Mouse (Mus musculus) cerebellum, adult (tissue): ENCODE measurements around the gene Nptxr.
"Not testable (repeated sequence)": the region's sequence is repeated elsewhere in the genome, so short reads cannot be mapped to it uniquely, and the experiment has no call there.

ENCODE experiments used
- ATAC-seq: cut with Nextera tagmentation; 2 replicates; pipeline ENCODE4 v1.9.2; 2017; ENCODE audit warnings: mild to moderate bottlenecking, moderate library complexity, mixed read lengths; ENCODE audit not compliant: insufficient number of reproducible peaks, low FRiP score, low TSS enrichment

The Nptxr gene

GRCm38 (mm10) chr15:79823588-79824280 is 19.2 kb upstream of the Nptxr start:
- ATAC-seq, result no peak

DNA sequence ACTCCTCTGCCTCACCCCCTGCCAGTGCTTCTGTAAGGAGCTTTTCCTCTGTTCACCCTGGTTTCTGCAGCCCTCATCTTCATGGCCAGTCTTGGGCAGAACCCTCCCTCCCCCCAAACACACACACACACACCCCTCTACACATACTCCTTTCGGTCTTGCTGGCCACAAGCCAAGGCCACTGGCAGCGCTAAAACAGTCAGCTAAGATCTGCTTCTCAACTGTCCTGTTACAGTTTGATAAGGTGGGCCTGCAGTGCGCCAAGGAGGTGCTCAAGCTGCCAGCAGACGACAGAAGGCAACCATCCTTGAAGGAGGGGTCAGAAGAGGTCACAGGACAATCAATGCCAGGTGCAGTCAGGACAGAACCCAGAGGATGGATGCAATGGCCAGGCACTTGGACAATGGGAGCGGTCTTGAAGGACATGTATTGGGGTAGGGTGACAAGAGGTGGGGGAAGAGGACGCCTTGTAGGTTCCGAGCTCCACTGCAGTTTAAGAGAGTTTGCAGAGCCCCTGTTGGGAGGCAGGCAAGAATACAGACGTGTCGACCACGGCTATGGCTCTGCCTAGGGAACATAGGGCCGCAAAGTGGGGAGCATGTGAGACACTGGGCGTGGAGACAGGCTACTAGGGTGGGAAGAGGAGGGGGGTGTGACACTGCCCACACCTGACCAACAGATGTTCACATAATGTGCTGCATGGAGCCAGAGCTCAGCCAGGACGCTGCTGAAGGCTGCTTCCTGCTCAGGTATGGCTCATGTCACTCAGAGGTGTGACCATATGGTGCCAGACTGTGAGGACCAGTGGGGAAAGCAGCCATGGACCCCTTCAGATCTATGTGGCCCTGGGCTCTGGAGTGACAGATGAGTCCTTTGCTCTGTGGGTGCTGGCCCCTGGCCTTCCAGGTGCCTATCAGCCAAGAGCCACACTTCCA is 18.0 kb upstream of the Nptxr start:
- ATAC-seq, result no peak

GRCm38 (mm10) chr15:79818325-79818724 is 13.8 kb upstream of the Nptxr start:
- ATAC-seq, result no peak

DNA sequence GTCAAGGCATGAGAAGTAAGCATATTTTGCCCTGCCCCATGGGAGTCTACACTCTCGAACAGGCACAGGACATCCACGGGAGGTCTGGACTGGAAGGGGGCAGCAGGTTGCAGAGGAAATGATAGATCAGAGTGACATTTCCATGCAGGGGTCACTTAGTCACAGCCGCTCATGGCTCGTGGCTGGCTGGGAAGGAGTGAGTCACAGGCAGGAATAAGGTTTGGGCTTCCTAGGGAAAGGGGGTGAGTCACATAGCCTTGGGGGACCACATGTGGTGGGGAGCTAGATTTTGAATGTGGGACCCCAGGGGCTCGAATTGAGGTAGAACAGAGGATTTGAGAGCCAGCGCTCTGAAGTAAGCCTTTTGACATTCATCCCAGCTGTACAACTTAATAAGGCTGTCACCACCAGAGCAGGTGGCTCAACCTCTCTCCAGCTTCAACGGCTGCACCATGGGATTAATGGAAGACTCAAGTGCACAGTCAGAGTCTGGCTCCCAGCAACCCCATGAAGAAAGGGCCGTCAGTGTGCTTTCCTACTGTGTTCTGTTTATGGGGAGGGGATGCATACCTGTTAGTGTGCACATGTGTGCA is 9.2 kb upstream of the Nptxr start:
- no peak for ATAC-seq

DNA sequence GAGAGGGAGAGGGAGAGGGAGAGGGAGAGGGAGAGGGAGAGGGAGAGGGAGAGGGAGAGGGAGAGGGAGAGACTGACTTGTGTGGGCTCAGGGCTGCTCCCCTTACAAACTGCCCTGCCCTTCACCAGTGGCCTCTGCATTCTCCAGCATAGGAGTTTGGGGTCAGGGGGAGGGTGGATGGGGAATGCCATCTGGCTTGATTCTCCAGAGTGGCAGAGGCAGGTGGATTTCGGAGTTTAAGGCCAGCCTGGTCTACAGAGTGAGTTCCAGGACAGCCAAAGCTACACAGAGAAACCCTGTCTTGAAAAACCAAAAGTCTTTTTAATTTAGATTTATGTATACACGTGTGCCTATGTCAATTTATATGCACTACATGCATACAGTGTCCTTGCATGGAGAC is 8.3 kb upstream of the Nptxr start:
- not testable (repeated sequence) for ATAC-seq

GRCm38 (mm10) chr15:79810997-79811396 is 6.4 kb upstream of the Nptxr start:
- ATAC-seq, result no peak

- peak; percentile 69 for ATAC-seq
These were observed 5.5 kb upstream of the Nptxr start for GRCm38 (mm10) chr15:79810061-79810460.

DNA sequence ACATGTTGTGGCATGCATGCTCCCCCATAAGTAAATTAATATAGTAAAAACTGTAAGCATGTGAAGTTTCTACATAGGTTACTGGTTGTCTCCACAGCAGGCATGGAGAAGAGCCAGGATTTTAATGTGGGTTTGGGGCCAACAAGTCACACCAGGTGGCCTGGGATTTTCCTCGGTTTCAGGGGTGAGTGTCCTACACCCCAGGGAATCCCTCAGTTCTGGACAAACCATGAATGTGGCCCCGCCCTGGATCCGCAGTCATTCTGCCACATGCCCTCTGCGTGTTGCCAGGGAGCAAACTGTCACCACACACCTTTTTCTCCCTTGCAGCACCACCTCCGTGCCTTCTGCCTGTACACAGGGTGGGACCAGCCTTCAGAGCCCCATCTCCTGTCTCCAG is 4.1 kb upstream of the Nptxr start:
- ATAC-seq, result no peak

DNA sequence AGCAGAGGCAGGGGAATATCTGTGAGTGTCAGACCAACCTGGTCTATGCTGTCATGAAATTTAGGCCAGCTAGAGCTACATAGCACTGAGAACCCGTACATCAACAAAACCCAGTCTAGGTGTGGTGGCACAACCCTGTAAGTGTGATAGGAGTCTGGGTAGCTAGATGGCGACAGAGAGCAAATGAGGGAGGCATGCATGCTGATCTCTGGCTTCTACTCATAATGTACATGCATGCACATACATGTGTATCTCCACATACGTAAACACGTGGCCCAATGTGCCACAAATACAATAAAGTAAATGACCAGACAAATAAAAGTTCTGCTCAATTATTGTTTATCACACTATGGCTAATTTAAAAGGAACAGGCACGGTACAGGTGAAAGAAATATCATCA is 3.5 kb upstream of the Nptxr start:
- ATAC-seq, result no peak

DNA sequence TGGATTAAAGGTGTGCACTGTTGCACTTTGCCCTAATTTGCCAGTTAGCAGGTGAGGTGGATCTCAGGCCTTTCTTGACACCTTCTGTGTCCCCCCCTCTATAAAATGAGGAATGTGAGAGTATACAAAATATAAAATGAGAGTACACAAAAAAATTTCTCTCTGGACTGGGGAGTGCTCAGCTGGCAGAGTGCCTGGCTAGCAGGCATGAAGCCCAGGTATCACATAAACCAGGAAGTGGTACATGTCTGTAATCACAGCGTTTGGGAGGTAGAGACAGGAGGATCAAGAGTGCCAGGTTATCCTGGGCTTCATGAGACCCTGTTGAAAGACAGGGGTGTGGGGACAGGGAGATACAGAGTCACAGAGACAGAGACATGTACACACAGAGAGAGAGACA is 2.5 kb upstream of the Nptxr start:
- ATAC-seq, result no peak

DNA sequence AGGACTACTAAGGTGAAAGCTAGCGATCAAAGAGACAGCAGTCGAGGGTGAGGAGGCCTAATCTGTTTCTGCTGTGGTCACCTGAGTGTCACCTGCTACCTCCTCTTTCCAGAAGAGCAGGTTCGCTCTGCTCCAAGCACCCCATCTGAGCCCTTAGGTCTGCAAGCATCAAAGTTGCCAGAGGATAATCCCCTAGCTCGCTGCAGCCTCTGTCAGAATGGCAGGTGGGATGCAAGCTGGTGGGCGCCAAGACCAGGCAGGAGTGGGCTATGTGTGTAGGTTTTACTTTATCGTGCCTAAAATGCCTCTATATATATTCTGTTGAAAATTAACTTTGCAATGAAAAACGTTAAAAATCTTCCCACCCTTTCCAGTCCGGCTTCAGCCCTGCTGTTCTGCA is 680 bp upstream of the Nptxr start:
- no peak for ATAC-seq

- ATAC-seq, result peak; percentile 11; the same call in 1 of the 2 replicates
These were observed 824 bp downstream of the Nptxr start for GRCm38 (mm10) chr15:79803533-79804351.

DNA sequence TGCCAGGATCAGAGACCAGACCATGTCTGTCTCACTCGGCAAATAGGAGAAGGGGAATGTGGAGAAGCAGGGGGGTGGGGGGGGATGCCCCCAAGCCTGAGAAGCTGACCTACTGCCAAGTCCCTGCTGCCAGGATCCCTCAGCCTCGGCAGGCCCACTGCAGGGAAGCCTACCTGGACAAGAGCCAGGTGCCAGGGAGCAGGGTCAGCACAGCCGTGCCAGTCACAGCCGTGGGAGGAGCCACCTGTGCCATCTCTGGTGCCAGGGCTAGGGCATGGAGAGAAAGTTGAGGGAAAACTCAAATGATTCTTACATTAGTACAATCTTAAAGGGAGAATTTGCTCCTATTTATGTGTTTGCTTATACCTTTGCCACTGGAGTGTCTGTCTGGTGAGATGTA is 2.3 kb downstream of the Nptxr start:
- no peak for ATAC-seq

GRCm38 (mm10) chr15:79801646-79802045 is 2.9 kb downstream of the Nptxr start:
- ATAC-seq, result no peak

DNA sequence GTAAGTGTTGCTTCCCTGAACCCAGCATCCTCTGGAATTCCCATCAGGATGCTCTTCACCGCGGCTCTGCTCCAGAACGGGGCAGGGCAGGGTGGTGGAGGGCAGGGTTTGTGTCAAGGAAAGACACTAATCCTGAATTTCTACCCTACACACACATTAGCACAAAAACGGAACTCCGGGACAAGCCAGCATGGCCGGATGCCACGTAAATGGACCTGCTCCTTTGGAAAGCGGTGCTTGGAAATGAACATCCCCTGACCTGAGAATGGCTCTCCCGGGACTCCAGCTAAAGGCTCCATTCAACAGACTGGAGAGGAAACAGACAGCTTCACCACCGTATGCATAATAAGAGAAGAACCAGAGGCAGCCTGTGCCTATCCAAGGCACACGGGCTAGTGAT is 3.9 kb downstream of the Nptxr start:
- ATAC-seq, result no peak

- no peak for ATAC-seq
These were observed 6.0 kb downstream of the Nptxr start for GRCm38 (mm10) chr15:79798591-79798990.

- peak; percentile 23; the same call in 1 of the 2 replicates for ATAC-seq
These were observed 6.9 kb downstream of the Nptxr start for GRCm38 (mm10) chr15:79797680-79798079.

- no peak for ATAC-seq
These were observed 7.5 kb downstream of the Nptxr start for GRCm38 (mm10) chr15:79797096-79797495.

- no peak for ATAC-seq
These were observed 8.3 kb downstream of the Nptxr start for GRCm38 (mm10) chr15:79796256-79796655.

DNA sequence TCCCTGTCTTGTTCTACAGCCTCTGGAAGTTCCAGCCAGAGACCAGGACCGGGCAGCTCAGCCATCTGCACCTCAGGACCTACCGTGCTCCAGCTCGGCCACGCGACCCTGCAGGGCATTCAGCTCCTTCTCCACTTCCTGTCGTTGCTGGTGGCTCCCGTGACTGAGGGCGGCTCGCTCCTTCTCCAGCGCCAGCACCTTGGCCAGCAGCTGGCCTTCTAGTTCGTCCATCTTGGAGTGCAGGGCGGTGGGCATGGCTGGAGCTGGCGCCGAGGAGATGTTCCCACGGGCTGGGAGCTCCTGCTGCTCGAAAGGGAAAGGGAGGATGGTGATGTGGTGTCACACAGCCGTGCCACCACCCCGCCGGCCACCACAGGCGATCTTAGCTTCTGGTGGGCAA is 10.4 kb downstream of the Nptxr start:
- ATAC-seq, result no peak
